Mouse (Mus musculus): ENCODE measurements around the gene Grap2.

DNA sequence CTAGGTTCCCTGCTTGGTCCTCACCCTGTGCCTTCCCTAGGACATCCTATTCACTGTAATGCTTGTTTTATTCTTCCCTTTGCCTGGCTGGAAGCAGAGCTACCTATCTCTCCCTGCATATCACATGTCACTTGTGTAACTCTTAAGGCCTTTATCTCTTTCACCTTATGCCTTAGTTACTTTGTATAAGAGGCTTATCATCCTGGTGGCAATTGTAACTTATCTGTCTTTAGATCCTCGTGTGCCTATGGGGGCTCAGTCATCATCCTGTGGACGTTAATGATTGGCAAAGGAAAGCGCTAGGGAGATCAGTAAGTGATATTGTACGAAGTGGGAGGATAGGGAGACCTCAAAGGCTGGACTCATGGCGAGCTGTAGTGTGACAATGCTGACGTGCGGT lies 116.1 kb downstream of the Grap2 start:
- TF ChIP-seq CHD2 (IDR thresholded peaks at IDR 0.05; ENCODE audit: low read length) (no peak), KAT2A (conservative IDR thresholded peaks at IDR 0.05; ENCODE audit: low read depth, low read length) (no peak), MAFK (IDR thresholded peaks at IDR 0.05; ENCODE audit: borderline replicate concordance, low read depth, low read length) (no peak), POLR2A (IDR thresholded peaks at IDR 0.05; ENCODE audit: control insufficient read depth in 1 of 2, insufficient read depth in 1 of 2, low read depth in 1 of 2, low read length in 2 of 2, poor library complexity in 1 of 2) (no peak), MEF2A (IDR thresholded peaks at IDR 0.05; ENCODE audit: extremely low read depth, insufficient replicate concordance, low read depth, low read length, poor library complexity, severe bottlenecking) (no peak), CTCF (IDR thresholded peaks at IDR 0.05 in 2 of 3, conservative IDR thresholded peaks at IDR 0.05 in 1 of 3; ENCODE audit: control insufficient read depth in 1 of 3, insufficient read depth in 1 of 3, low read depth in 2 of 3, low read length in 3 of 3, poor library complexity in 1 of 3, severe bottlenecking in 1 of 3) (no peak), GATA1 (IDR thresholded peaks at IDR 0.05; ENCODE audit: low read depth, low read length) (peak; percentile 62), ETS1 (IDR thresholded peaks at IDR 0.05; ENCODE audit: low read depth, low read length) (0 out of 2 replicates have a peak, but pooled peaks have one; percentile 35), RCOR1 (IDR thresholded peaks at IDR 0.05; ENCODE audit: low read depth, low read length) (no peak), MAX (IDR thresholded peaks at IDR 0.05; ENCODE audit: low read length) (no peak)

Data from MEL (cell line).